Mouse (Mus musculus) small intestine, adult 2 months (tissue): ENCODE measurements around the gene Mthfsd.
"Not testable (repeated sequence)": the region's sequence is repeated elsewhere in the genome, so short reads cannot be mapped to it uniquely, and the experiment has no call there.

Experiments
- CTCF ChIP-seq: fragments of 200-500 bp; IDR thresholded peaks from 2 replicates; pipeline ENCODE4 v1.5.1; 2012; ENCODE audit warnings: low read depth, mild to moderate bottlenecking, control low read depth, inconsistent platforms, low read length, moderate library complexity, mixed read lengths; ENCODE audit not compliant: insufficient replicate concordance, insufficient read length; ENCODE audit errors: extremely low read depth
- POLR2A ChIP-seq: fragments of 200-500 bp; IDR thresholded peaks from 2 replicates; pipeline ENCODE4 v1.6.1; 2012; ENCODE audit warnings: low read depth, mild to moderate bottlenecking, control low read depth, inconsistent platforms, low read length, moderate library complexity

GRCm38 (mm10) chr8:121145457-121146134 is 37.4 kb upstream of the Mthfsd start:
- not testable (repeated sequence) for TF ChIP-seq CTCF, POLR2A
